Mouse (Mus musculus): ENCODE results near the gene Echs1.
"Not testable (repeated sequence)": the region's sequence is repeated elsewhere in the genome, so short reads cannot be mapped to it uniquely, and the experiment has no call there.

DNA sequence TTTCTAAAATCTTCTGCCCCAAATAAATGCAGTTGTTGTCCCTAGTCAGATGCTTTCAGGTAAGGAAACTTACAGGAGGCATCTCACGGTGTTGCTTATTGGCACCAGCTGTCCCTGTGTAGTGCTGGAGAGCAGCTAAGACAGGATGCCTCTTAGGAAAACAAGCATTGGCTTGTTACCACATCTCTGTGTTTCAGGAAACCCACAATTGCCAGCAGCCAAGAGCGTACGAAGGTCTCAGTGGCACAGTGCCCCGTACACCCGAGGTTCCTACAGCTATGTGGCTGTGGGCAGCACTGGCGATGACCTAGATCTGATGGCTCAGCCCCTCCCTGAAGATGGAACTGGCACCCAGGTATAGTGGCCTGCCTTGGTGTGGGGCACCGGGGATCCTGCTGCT, 15.9 kb upstream of the Echs1 start:
- not testable (repeated sequence) for TF ChIP-seq CTCF (IDR thresholded peaks at IDR 0.05; ENCODE audit: control insufficient read depth, insufficient read depth, insufficient replicate concordance, low read depth, low read length); POLR2A (IDR thresholded peaks at IDR 0.05; ENCODE audit: control insufficient read depth, low read depth, low read length)
